Mouse (Mus musculus): ENCODE measurements around the gene Depdc7. TPM values are rescaled to one million over a fixed set of nuclear protein-coding genes. Genes with fewer than 3 reads are reported as not detected.

Gene Depdc7
- total RNA-seq, 2 experiments from 2014 or later, result 0.97 to 1.7 TPM

Other genes with a start within 250 kb of the Depdc7 start
- gene Hipk3, start 248.4 kb downstream of the Depdc7 start, total RNA-seq (2021), result 100 to 1,000 TPM; 142 to 158 TPM
- 10 to 100 TPM in 1 of 2 experiments, 1 to 10 TPM in 1; 9.9 to 11.4 TPM for gene Cstf3, start 152.4 kb downstream of the Depdc7 start, total RNA-seq (2021)
- 1 to 10 TPM; 4.5 TPM for gene Tcp11l1, start 30.7 kb downstream of the Depdc7 start, total RNA-seq (2021)
- not detected for gene Pin1rt1, start 26.5 kb downstream of the Depdc7 start, total RNA-seq (2021)
- 10 to 100 TPM; 27.2 to 28.4 TPM for gene Qser1, start 73.9 kb upstream of the Depdc7 start, total RNA-seq (2021)
- 1 to 10 TPM in 1 of 2 experiments, under 1 TPM in 1; 0.51 to 1.3 TPM for gene Prrg4, start 107.0 kb upstream of the Depdc7 start, total RNA-seq (2021)
- 1 to 10 TPM; 4.0 to 4.4 TPM for gene Ccdc73, start 124.9 kb upstream of the Depdc7 start, total RNA-seq (2021)